Mouse (Mus musculus) heart, adult 18-20 months (tissue): ENCODE results near the gene Serping1. TPM values are rescaled to one million over a fixed set of nuclear protein-coding genes. Genes with fewer than 3 reads are reported as not detected.
"Not testable (repeated sequence)": the region's sequence is repeated elsewhere in the genome, so short reads cannot be mapped to it uniquely, and the experiment has no call there.

Experiments
- DNase-seq, 2 experiments: peaks; one replicate each; pipeline ENCODE4 v3.0.0; 2021 to 2022; ENCODE audit warnings: mixed read lengths in 1 of 2
- long read RNA-seq, 2 experiments: library from polyadenylated mRNA; stranded (forward); transcript quantifications; one replicate each; pipeline ENCODE4 v2.0.0; 2021
- total RNA-seq, 2 experiments: library from RNA; stranded (reverse); gene quantifications; 2 replicates each; pipeline ENCODE4 v1.2.3; 2021

Gene Serping1
- total RNA-seq: 10 to 100 TPM; 64.0 to 71.6 TPM
- long read RNA-seq, experiment 1, partial matches to known transcripts: 102 of 109 reads
- long read RNA-seq, experiment 1, other reads (novel, unspliced or antisense): 3 of 109 reads
- long read RNA-seq, experiment 2, partial matches to known transcripts: 45 of 48 reads
- long read RNA-seq, experiment 2, other reads (novel, unspliced or antisense): 1 of 48 reads

DNA sequence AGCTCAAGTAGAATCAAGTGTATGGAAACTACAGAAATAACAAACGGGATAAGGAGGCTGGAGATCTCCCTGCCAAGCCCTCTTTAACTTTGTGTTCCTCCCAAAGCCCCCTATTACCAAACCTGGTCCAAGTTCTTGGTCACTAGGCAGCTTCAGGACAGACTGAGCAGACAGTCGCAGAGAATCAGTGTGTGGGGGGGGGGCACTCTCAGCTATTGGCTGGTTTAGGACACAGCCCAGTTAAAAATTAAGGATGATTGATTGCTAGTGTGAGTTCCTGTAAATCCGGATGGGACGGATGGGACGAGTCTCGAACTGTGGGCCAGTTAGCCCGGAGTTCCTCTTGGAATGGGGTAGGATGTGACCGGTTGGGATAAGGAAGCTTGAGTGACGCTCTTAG, at the start of gene Serping1:
Gene Serping1, minus strand, starts transcription at position 204 of the 400 bp plus-strand sequence.
- peak; percentile 28 to 44 for DNase-seq

GRCm38 (mm10) chr2:84823237-84823636, 48.0 kb upstream of the Serping1 start:
- no peak for DNase-seq

DNA sequence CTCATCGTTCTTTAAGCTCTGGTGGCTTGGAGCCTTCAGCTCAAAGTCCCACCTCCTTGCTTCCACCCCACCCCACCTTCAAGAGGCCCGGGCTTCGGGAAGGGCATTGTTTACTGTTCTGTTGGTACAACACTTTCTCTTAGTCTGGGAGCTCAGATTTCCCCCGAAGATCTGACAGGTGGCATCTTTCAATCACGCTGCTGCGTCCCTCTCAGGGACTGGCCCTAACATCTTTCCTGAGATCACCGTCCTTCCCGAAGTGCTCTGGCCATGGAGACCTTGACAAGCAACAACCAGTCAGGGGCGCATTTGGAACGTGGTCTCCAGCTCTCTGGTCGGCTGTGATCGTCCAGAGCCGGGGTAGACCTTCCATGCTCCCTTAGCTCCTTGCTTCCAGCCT, 47.3 kb upstream of the Serping1 start, which contains the start of gene Smtnl1:
Gene Smtnl1, minus strand, starts transcription at position 101 of the 400 bp plus-strand sequence.
- DNase-seq: no peak

DNA sequence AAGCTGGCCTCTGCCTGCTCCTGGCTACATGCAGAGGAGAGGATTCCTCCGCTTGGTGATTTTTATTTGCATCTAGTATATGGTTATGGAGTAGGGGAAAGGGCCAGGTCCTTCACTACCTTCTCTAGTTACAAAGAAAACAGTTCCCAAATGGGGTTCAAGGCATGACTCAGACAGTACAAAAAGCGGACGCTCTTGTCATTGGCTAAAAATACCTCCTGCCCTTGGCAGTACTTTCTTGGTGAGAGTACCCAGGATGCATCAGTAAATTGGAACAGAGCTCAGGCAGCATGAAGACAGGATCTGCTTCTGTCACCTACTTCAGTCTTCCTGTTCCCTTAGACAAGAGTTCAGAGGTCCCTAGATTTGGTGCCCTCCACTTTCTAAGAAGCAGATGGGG, 44.6 kb upstream of the Serping1 start:
- DNase-seq: peak; percentile 47 to 74

- no peak for DNase-seq
These were observed 37.4 kb upstream of the Serping1 start for GRCm38 (mm10) chr2:84812676-84813075.

DNA sequence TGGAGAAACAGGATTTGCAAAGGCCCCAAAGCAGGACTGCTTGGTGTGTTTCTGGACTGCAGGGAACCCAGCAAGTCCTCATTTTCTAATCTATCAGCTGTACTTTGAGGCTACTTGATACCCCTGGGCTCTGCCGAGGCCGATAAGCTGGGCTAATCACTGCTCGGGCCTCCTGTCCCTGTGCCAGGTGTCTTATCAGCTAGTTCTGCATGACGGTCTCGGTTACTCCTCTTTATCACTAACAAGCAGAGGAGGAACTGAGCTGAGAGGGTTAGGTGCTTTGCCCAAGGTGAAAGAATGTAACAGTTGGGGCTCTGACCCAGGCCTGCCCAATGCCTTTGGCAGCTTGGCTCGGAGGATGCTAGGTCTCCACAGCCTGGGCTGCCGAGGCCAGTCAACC, 36.6 kb upstream of the Serping1 start:
- DNase-seq: peak; percentile 42 to 51

- DNase-seq: peak; percentile 89 to 93
These were observed 35.8 kb upstream of the Serping1 start for GRCm38 (mm10) chr2:84810886-84811577.

GRCm38 (mm10) chr2:84810526-84810885, 35.3 kb upstream of the Serping1 start:
- DNase-seq: no peak

DNA sequence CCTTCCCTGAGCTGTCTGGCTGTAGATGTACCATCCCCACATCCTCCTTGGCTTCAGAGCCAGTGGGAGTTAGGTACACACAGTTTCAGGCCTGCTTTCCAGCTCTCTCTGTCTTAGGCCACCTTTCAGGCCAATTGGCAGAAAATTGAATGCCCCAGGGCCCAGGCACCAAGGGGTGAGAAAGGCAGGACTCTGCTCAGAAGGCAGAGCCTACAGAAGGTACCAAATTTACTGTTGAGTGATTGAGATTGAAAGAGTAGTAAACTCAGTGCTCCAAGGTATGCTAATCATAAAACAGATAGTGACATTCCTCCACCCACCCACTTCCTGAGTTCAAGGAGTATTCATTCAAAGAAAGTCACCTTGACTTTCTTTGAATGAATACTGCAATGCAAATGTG, 34.1 kb upstream of the Serping1 start:
- no peak for DNase-seq

DNA sequence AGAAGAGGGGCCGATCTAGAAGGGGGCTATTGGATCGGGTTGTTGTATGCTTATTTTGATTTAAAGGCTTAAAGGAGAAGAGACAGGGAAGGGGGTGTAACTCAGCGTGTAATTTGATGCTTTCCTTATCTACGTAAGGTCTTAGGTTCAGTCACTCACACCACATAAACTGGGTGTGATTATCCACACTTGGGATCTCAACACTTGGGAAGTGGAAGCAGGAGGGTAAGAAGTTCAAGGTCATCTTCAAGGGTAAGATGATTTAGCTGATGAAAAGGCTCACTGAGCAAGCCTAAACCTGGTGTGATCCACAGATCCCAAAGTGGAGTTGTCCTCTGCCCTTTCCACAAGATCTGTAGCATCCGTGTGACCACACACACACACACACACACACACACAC, 31.3 kb upstream of the Serping1 start:
- no peak for DNase-seq

- DNase-seq: no peak
These were observed 28.7 kb upstream of the Serping1 start for GRCm38 (mm10) chr2:84803963-84804362.

GRCm38 (mm10) chr2:84801223-84801622, 26.0 kb upstream of the Serping1 start:
- DNase-seq: not testable (repeated sequence)

- peak; percentile 18 to 37 for DNase-seq
These were observed 25.1 kb upstream of the Serping1 start for GRCm38 (mm10) chr2:84800304-84800703.

DNA sequence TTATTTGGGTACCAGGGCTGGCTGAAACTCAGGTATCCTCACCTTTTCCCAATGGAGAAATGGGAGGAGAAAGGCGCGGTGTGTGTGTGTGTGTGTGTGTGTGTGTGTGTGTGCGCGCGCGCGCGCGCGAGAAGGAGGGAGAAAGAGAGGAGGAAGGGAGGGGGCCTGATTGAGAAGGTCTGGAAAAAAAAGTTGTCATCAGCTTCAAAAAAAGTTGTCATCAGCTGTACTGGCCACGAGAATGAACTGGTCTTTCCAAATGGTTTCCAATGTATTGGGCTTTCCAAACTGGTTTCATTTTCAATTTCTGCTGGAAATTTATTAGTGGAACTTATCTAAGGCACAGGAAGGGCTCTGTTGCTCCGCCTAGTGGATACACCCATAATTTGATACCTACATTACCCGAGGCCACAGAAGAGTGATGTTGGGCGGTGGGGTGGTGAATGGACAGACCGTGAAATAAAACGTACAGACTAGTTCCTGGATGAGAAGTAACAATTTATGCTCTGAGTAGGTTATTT, 23.9 kb upstream of the Serping1 start:
- peak; percentile 86 to 90 for DNase-seq

DNA sequence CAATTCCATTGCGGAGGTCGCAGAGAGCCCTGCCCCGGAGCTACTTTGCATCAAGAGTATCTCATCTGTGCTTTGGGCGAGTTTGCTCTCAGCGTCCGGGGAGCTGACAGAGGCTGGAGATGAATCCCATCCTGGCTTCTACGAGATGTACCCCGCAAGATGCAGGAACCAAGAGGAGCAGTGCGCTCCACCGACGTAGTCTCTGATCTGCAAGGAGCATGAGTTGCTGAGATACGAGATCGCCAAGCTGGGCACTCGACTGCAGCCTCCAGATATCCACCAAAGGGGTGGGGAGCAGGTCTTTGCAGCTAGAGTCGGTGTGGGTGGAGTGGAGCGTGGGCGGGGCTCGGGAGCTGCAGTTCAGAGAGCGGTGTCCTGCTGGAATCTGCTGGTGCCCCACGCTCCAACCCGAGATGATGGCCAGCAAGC, 23.3 kb upstream of the Serping1 start, which contains the start of gene Ube2l6:
Gene Ube2l6, plus strand, starts transcription at position 336 of the 429 bp plus-strand sequence.
- peak; percentile 82 to 85 for DNase-seq

DNA sequence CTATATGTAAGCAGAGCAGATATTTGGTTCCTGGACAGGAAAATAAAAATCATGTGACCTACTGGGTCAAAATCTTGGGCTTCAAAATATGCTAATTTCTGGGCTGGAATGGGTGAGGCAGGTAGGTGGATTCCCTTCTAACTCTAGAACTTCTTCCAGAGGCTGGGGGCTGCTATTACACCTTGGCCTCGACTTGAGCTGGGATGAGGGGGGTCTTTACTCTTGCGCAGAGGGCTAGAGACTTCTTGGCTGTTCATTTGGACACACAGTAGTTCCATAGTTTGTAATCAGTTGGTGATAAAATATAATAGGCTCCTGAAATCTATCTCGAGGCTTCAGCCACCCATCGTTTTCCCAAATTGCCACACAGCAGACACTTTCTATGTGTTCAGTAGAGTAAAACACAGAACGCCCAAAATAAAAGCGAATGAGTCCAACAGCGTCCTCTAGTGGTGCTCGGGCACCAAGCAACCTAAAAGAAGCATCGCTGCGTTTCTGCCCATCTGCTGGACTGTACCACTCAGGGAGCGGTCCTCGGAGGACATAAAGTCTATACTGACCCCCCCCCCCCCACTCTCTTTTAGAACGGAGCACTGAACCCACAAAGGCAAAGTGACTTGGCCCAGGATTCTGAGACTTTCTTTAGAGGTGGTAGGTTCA, 22.7 kb upstream of the Serping1 start:
- peak; percentile 83 to 89 for DNase-seq

DNA sequence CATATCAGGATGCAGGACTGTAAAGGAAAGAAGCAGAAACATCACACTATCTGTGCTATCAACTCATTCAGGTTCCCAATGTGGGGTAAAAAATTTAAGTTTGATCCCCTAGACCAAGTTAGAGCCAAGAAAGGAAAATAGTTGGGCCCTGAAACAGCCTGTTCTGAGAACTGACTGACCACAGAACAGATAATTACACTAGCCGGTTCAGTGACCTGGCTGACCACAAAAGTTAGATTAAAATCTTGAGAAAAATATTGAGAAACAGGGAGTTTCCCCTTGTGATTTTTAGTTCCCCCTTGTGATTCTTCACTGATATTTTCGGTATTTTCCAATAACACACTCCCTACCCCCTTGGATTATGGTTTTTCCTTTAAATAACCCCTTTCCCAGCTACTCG, 18.6 kb upstream of the Serping1 start:
- DNase-seq: no peak

DNA sequence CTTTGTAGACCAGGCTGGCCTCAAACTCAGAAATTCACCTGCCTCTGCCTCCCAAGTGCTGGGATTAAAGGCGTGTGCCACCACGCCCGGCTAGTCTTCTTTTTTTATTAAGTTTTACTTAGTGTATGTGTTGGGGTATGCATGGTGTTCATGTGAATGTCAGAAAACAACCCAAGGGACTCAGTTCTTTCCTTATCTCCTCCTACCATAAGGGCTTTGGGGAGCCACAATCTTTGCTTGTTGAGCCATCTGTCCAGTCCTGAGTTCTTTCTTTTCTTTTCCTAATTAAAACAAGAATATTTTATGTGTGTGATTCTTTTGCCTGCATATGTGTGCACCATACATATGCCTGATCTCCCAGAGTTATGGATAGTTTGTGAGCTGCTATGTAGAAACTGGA, 17.9 kb upstream of the Serping1 start:
- no peak for DNase-seq

- DNase-seq: peak; percentile 61 to 62
These were observed 17.3 kb upstream of the Serping1 start for GRCm38 (mm10) chr2:84792516-84792915.

DNA sequence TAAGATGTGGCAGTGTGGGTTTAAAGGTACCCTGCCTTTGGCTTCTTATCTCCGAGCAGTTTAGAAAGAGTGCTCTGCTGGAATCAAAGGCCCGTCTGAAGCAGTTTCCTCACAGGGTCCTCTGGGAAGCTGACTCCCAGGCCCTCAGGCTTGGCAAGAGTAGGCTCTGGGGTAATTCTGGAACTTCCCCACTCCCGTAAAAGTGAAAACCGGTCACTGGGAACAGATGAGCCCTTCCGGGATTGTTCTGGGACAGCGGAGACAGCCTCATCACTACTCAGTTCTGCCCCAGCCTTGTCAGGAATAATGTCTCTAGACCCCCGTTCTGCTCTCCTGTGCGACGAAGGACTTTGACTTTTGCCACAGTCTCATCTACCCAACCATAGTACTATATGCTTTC, 15.2 kb upstream of the Serping1 start:
- peak; percentile 31 to 47 for DNase-seq

GRCm38 (mm10) chr2:84788316-84788715, 13.1 kb upstream of the Serping1 start:
- no peak for DNase-seq

DNA sequence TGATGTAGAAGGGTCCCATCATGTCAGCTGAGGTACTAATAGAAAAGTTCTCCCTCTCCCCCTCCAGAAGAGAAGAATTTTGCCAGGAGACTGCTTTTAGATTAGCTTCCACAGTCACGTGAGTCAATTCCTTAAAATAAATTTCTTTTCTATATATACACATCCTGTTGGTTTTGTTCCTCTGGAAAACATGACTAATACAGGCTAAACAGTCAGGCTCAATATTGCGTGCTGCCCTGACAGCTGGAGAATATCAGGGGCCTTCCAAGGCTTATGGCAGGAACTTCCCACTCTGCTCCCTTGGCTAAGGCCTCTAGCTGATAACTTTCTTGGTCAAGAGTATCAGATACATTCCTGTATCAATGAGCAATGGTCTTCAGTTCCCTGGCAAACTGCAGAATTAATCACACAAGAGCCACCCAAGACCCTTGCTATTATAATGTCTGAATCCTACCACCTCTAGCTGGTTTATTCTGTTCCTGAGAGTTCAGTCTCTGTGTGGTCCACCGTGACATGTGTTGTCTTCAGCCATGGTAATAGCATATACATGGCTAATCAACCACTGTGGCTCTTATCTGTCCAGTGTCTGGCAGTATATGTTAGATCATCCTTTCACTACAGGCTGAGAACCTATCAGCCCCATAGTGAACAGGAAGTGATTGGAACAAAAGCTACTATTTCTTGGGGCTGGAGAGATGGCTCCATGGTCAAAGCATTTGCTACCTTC, 8.8 kb upstream of the Serping1 start:
- DNase-seq: peak; percentile 58 to 67
